Mouse (Mus musculus) limb, embryonic 15.5 days (tissue): Measurements from ENCODE around the gene Lcmt1. TPM values are rescaled to one million over a fixed set of nuclear protein-coding genes. Genes with fewer than 3 reads are reported as not detected.

ENCODE experiments used
- ATAC-seq: fragments of 200-750 bp; cut with Nextera tagmentation; 2 replicates; pipeline ENCODE4 v1.8.0; 2017; ENCODE audit warnings: low read depth, moderate TSS enrichment; ENCODE audit not compliant: insufficient number of reproducible peaks, low FRiP score, low TSS enrichment
- H3K27ac ChIP-seq: fragments of 300-500 bp; sonication (generic); 2 replicates; pipeline ENCODE4 v1.5.1; 2015; ENCODE audit warnings: moderate library complexity, mild to moderate bottlenecking, inconsistent platforms
- H3K27me3 ChIP-seq: fragments of 300-500 bp; sonication (generic); 2 replicates; pipeline ENCODE4 v1.6.1; 2015; ENCODE audit warnings: inconsistent platforms
- H3K36me3 ChIP-seq: fragments of 300-500 bp; sonication (generic); 2 replicates; pipeline ENCODE4 v1.6.1; 2015; ENCODE audit warnings: inconsistent platforms
- H3K4me1 ChIP-seq: fragments of 300-500 bp; sonication (generic); 2 replicates; pipeline ENCODE4 v1.6.1; 2015; ENCODE audit warnings: inconsistent platforms
- H3K4me2 ChIP-seq: fragments of 300-500 bp; sonication (generic); 2 replicates; pipeline ENCODE4 v1.6.1; 2015; ENCODE audit warnings: mild to moderate bottlenecking, inconsistent platforms
- H3K4me3 ChIP-seq: fragments of 300-500 bp; sonication (generic); 2 replicates; pipeline ENCODE4 v1.5.1; 2015; ENCODE audit warnings: mild to moderate bottlenecking, inconsistent platforms
- H3K9ac ChIP-seq: fragments of 300-500 bp; sonication (generic); 2 replicates; pipeline ENCODE4 v1.6.1; 2015; ENCODE audit warnings: inconsistent platforms
- H3K9me3 ChIP-seq: fragments of 300-500 bp; sonication (generic); 2 replicates; pipeline ENCODE4 v1.6.1; 2016; ENCODE audit warnings: inconsistent platforms
- WGBS: fragments of 180-500 bp; shearing (Covaris S2); methylation state at CpG from one replicate; pipeline ENCODE4 v1.1.7; 2015; 5-methylcytosine and 5-hydroxymethylcytosine counted together
- polyA plus RNA-seq: library from polyadenylated mRNA; unstranded; fragments of >200 nt; fragmentation: Nextera tagmentation; extraction: Ambion mirVana; gene quantifications from 2 replicates; pipeline ENCODE4 v1.2.1, GENCODE M21; 2015

Lcmt1 gene
- 41.1 and 42.8 TPM in 2 replicates for polyA plus RNA-seq

DNA sequence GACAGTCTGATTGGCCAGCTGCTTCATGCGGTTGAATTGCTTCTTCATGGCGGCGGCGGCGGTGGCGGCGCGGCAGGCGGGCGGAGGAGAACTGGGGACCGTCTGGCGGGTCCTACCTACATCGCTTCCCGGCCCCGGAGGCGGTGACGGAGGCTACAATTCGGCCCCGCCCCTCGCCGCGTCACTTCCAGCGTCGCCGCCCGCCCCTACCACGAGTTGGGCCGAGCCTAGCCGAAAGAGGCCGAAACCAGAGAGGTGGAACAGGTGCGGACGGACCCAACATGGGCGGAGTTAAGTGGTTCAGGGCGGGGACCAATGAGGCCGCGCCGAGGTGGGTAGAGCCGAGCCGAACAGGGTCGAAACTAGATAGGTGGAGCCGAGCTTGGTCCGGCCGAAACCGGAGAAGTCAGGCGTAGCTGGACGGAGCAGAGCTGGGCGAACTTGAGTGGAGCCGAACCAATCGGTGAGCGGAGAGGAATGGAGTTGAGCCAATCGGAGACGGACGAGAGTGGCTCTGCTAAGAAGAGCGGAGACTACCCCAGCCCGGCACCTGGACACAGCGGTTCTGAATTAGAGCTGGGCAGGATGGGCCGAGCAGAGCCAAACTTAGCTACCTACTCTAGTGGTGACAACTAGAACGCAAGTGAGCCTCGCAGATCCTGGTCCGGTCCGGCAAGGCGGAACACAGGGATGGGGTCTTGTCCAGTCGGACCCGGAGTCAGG lies at the start of gene Lcmt1, which contains the start of gene Arhgap17:
Gene Lcmt1, plus strand, starts transcription at position 26 of the 723 bp plus-strand sequence.
Gene Arhgap17, minus strand, starts transcription at position 157 of the 723 bp plus-strand sequence.
- Histone ChIP-seq H3K9me3 (no peaks in the 10 kb centered on the region), H3K27ac (peak within 1 kb of the TSS; percentile 91), H3K4me1 (peaks cover 35% of the 10 kb centered on the region), H3K4me3 (peak within 1 kb of the TSS; percentile 83), H3K4me2 (peak within 1 kb of the TSS; percentile 83), H3K9ac (peak within 1 kb of the TSS; percentile 78), H3K36me3 (no peaks in the 10 kb centered on the region), H3K27me3 (no peaks in the 10 kb centered on the region)
- ATAC-seq, result peak; percentile 98
- under 1% methylated on average over 64 of the region's 64 CpGs for WGBS

- Histone ChIP-seq H3K36me3 (peaks cover 76% of the 10 kb centered on the region), H3K4me3 (no peak overlapping the region), H3K4me2 (no peak overlapping the region), H3K27me3 (no peaks in the 10 kb centered on the region), H3K9me3 (no peaks in the 10 kb centered on the region), H3K27ac (no peak overlapping the region), H3K9ac (no peak overlapping the region), H3K4me1 (0 out of 2 replicates have a peak, but pooled peaks cover under 1% of the 10 kb centered on the region)
- WGBS, result 86% methylated on average over 13 of the region's 13 CpGs
- ATAC-seq, result no peak
Measured at GRCm38 (mm10) chr7:123322452-123323121, 47.0 kb upstream of the Lcmt1 start.

DNA sequence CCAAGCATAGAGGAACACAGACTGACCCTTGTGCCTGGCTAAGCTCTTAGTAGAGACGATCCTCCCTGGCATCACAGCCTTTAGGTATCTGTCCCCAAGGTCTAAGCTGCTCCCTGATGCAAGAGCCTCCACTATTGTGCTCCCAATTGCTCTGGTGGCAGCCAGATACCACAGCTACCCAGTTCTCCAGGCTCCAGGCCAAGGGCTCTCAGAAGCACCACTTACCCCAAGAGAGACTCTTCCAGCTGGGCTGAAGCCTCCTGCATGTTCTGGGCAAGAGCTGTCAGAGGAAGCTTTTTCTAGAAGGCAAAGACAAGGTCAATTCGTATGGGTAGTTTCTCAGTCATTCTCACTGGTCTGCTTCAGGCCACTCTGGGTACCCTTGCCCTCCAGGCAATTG lies 46.2 kb upstream of the Lcmt1 start:
- Histone ChIP-seq H3K9me3 (no peaks in the 10 kb centered on the region), H3K36me3 (peaks cover 71% of the 10 kb centered on the region), H3K4me3 (no peak overlapping the region), H3K27ac (no peak overlapping the region), H3K9ac (no peak overlapping the region), H3K27me3 (no peaks in the 10 kb centered on the region), H3K4me1 (peaks cover 8% of the 10 kb centered on the region; the same call in 1 of the 2 replicates), H3K4me2 (no peak overlapping the region)
- no peak for ATAC-seq
- 87% methylated on average over 2 of the region's 2 CpGs for WGBS

- Histone ChIP-seq H3K4me3 (no peak overlapping the region), H3K9ac (no peak overlapping the region), H3K9me3 (no peaks in the 10 kb centered on the region), H3K4me2 (no peak overlapping the region), H3K27ac (no peak overlapping the region), H3K36me3 (peaks cover 64% of the 10 kb centered on the region), H3K4me1 (peaks cover 10% of the 10 kb centered on the region; the same call in 1 of the 2 replicates), H3K27me3 (no peaks in the 10 kb centered on the region)
- no peak for ATAC-seq
- 97% methylated on average over 1 of the region's 1 CpGs for WGBS
Measured at GRCm38 (mm10) chr7:123324105-123324504, 45.5 kb upstream of the Lcmt1 start.

GRCm38 (mm10) chr7:123326062-123326461 lies 43.5 kb upstream of the Lcmt1 start:
- peaks cover 20% of the 10 kb centered on the region for H3K4me1 ChIP-seq
- no peaks in the 10 kb centered on the region for H3K9me3 ChIP-seq
- no peak overlapping the region for H3K27ac ChIP-seq
- H3K4me2 ChIP-seq, result no peak overlapping the region
- 96% methylated on average over 5 of the region's 5 CpGs for WGBS
- no peak overlapping the region for H3K4me3 ChIP-seq
- peaks cover 51% of the 10 kb centered on the region for H3K36me3 ChIP-seq
- ATAC-seq, result no peak
- H3K27me3 ChIP-seq, result no peaks in the 10 kb centered on the region
- H3K9ac ChIP-seq, result no peak overlapping the region

- Histone ChIP-seq H3K9ac (no peak overlapping the region), H3K4me1 (peaks cover 23% of the 10 kb centered on the region), H3K4me2 (no peak overlapping the region), H3K9me3 (no peaks in the 10 kb centered on the region), H3K27ac (no peak overlapping the region), H3K36me3 (peaks cover 42% of the 10 kb centered on the region), H3K4me3 (no peak overlapping the region), H3K27me3 (no peaks in the 10 kb centered on the region)
- no peak for ATAC-seq
- 87% methylated on average over 4 of the region's 4 CpGs for WGBS
Measured at GRCm38 (mm10) chr7:123326901-123327300, 42.7 kb upstream of the Lcmt1 start.

GRCm38 (mm10) chr7:123327909-123328308 lies 41.7 kb upstream of the Lcmt1 start:
- 28% methylated on average over 4 of the region's 4 CpGs for WGBS
- peaks cover 33% of the 10 kb centered on the region for H3K36me3 ChIP-seq
- ATAC-seq, result no peak
- H3K4me2 ChIP-seq, result no peak overlapping the region
- H3K4me3 ChIP-seq, result no peak overlapping the region
- H3K4me1 ChIP-seq, result peaks cover 23% of the 10 kb centered on the region
- H3K9me3 ChIP-seq, result no peaks in the 10 kb centered on the region
- no peak overlapping the region for H3K9ac ChIP-seq
- no peaks in the 10 kb centered on the region for H3K27me3 ChIP-seq
- H3K27ac ChIP-seq, result peak overlapping the region; percentile 59; the same call in 1 of the 2 replicates

DNA sequence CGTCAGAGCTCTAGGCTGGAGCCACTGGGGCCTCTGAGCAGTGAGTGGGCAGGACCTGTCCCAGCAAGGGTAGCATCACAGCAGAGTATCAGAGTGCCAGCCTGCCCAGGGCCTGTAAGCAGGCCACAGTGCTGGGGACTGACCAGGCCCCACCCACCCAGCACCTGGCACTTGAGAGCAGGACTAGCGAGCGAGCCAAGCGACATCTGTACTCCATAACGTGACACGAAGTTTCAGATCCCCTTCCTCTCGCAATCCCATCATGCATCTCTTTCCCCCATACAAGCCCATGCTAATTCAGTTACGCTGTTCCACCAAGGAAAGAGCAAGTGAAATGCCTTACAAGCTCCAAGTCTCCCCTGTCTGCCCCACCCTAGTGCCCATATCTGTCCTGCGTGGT lies 39.1 kb upstream of the Lcmt1 start:
- Histone ChIP-seq H3K36me3 (peaks cover 13% of the 10 kb centered on the region; the same call in 1 of the 2 replicates), H3K9me3 (no peaks in the 10 kb centered on the region), H3K4me2 (no peak overlapping the region), H3K4me1 (peaks cover 23% of the 10 kb centered on the region), H3K27me3 (no peaks in the 10 kb centered on the region), H3K9ac (no peak overlapping the region), H3K4me3 (no peak overlapping the region), H3K27ac (no peak overlapping the region)
- WGBS, result 78% methylated on average over 9 of the region's 9 CpGs
- ATAC-seq, result peak; percentile 61; the same call in 1 of the 2 replicates

DNA sequence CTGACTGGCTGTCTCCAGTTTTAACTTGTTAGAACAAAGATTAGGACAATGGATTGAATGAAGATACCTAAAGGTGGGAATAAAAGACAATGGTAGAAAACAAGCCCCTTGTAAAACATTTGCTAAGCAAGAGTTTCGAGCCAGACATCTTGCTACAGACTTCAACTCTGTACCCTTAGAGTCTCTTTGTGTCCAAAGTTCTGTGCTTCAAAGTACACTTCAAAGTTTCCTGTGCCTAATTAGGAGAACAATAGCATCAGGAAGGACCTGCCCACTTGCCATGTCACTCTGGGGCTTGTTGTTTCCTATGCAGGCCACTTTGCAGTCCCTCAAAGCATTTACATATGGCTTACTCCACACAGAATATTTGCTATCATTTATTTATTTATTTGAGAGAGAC lies 33.3 kb upstream of the Lcmt1 start:
- Histone ChIP-seq H3K27ac (no peak overlapping the region), H3K27me3 (no peaks in the 10 kb centered on the region), H3K4me2 (no peak overlapping the region), H3K4me1 (peaks cover 6% of the 10 kb centered on the region; the same call in 1 of the 2 replicates), H3K9ac (no peak overlapping the region), H3K9me3 (no peaks in the 10 kb centered on the region), H3K4me3 (no peak overlapping the region), H3K36me3 (no peaks in the 10 kb centered on the region)
- ATAC-seq, result no peak
- WGBS, result 83% methylated on average over 1 of the region's 1 CpGs

GRCm38 (mm10) chr7:123338351-123338750 lies 31.2 kb upstream of the Lcmt1 start:
- WGBS, result 59% methylated on average over 8 of the region's 8 CpGs
- H3K4me1 ChIP-seq, result peaks cover 13% of the 10 kb centered on the region; the same call in 1 of the 2 replicates

GRCm38 (mm10) chr7:123341896-123342295 lies 27.7 kb upstream of the Lcmt1 start:
- Histone ChIP-seq H3K27me3 (no peaks in the 10 kb centered on the region), H3K27ac (peak overlapping the region; percentile 54), H3K4me3 (no peak overlapping the region), H3K9me3 (no peaks in the 10 kb centered on the region), H3K9ac (no peak overlapping the region), H3K4me1 (peaks cover 19% of the 10 kb centered on the region; the same call in 1 of the 2 replicates), H3K36me3 (no peaks in the 10 kb centered on the region), H3K4me2 (no peak overlapping the region)
- 63% methylated on average over 5 of the region's 5 CpGs for WGBS
- no peak for ATAC-seq

More at GRCm38 (mm10) chr7:123338351-123338750, 31.2 kb upstream of the Lcmt1 start:
- H3K4me3 ChIP-seq, result no peak overlapping the region
- H3K9ac ChIP-seq, result no peak overlapping the region
- no peak overlapping the region for H3K4me2 ChIP-seq
- H3K9me3 ChIP-seq, result no peaks in the 10 kb centered on the region
- no peak for ATAC-seq
- no peaks in the 10 kb centered on the region for H3K27me3 ChIP-seq
- no peaks in the 10 kb centered on the region for H3K36me3 ChIP-seq
- H3K27ac ChIP-seq, result no peak overlapping the region
